Mouse (Mus musculus) lung, embryonic 16.5 days (tissue): ENCODE results near the gene Cyb5rl. TPM values are rescaled to one million over a fixed set of nuclear protein-coding genes. Genes with fewer than 3 reads are reported as not detected.
"Not testable (repeated sequence)": the region's sequence is repeated elsewhere in the genome, so short reads cannot be mapped to it uniquely, and the experiment has no call there.

Experiments
- ATAC-seq: fragments of 200-750 bp; cut with Nextera tagmentation; 2 replicates; pipeline ENCODE4 v1.8.0; 2017; ENCODE audit warnings: low read depth, mild to moderate bottlenecking, moderate library complexity
- H3K27ac ChIP-seq: fragments of 300-500 bp; sonication (generic); 2 replicates; pipeline ENCODE4 v1.5.1; 2014; ENCODE audit warnings: mild to moderate bottlenecking, control low read depth, low read length
- H3K27me3 ChIP-seq: fragments of 300-500 bp; sonication (generic); 2 replicates; pipeline ENCODE4 v1.6.1; 2014; ENCODE audit warnings: low read depth, low read length, mixed read lengths; ENCODE audit not compliant: control insufficient read depth, insufficient read depth
- H3K36me3 ChIP-seq: fragments of 300-500 bp; sonication (generic); 2 replicates; pipeline ENCODE4 v1.6.1; 2014; ENCODE audit warnings: low read length; ENCODE audit not compliant: control insufficient read depth, insufficient read depth
- H3K4me1 ChIP-seq: fragments of 300-500 bp; sonication (generic); replicated peaks from 2 replicates; pipeline ENCODE4 v1.6.1; 2014; ENCODE audit warnings: low read length, mixed read lengths; ENCODE audit not compliant: control insufficient read depth, insufficient read depth
- H3K4me2 ChIP-seq: fragments of 300-500 bp; sonication (generic); 2 replicates; pipeline ENCODE4 v1.6.1; 2014; ENCODE audit warnings: low read depth, low read length, control low read depth
- H3K4me3 ChIP-seq: fragments of 300-500 bp; sonication (generic); 2 replicates; pipeline ENCODE4 v1.5.1; 2014; ENCODE audit warnings: mild to moderate bottlenecking, low read length, control low read depth
- H3K9ac ChIP-seq: fragments of 300-500 bp; sonication (generic); 2 replicates; pipeline ENCODE4 v1.6.1; 2014; ENCODE audit warnings: low read length, control low read depth
- H3K9me3 ChIP-seq: fragments of 300-500 bp; sonication (generic); 2 replicates; pipeline ENCODE4 v1.6.1; 2016; ENCODE audit warnings: low read length; ENCODE audit not compliant: control insufficient read depth
- WGBS: fragments of 180-500 bp; shearing (Covaris S2); extraction: QIAGEN DNeasy Blood & Tissue Kit; methylation state at CpG from one replicate; pipeline ENCODE4 v1.1.7; 2014; 5-methylcytosine and 5-hydroxymethylcytosine counted together
- polyA plus RNA-seq: library from polyadenylated mRNA; unstranded; fragments of >200 nt; fragmentation: Nextera tagmentation; extraction: Ambion mirVana; gene quantifications from 2 replicates; pipeline ENCODE4 v1.2.1, GENCODE M21; 2015

The Cyb5rl gene
- polyA plus RNA-seq, 1 experiment from 2014 or later, result 7.2 TPM

DNA sequence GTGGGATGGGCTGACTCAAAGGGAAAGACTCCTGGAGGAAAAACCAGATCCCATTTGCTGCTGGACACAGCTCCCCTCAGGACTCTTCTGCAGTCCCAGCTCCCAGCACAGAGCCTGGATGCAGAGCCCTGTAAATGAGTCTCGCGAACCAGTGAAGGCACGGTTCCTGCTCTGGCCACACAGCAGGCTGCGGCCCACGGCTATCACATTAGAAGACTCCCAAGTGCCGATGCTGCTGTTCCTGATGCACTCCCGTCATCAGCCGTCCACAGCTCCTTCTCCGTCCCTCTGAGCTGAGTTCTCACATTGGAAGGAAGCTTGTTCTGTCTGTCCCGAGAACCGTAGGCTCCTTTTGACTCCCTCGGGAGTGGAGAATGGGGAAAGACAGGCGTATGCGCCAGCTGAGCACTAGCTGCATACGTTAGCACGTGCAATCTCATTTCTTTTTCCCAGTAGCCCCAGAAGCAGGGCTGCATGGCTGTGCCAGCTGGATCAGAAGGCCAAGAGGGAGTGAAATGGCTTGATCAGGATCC lies 30.1 kb downstream of the Cyb5rl start, which contains the start of gene Cdcp2:
Cdcp2 (plus strand) TSS at position 51 of the 533 bp plus-strand sequence.
- Histone ChIP-seq H3K27me3 (no peaks in the 10 kb centered on the region), H3K9ac (no peak within 1 kb of the TSS), H3K4me1 (0 out of 2 replicates have a peak, but pooled peaks cover 4% of the 10 kb centered on the region), H3K4me2 (no peak within 1 kb of the TSS), H3K27ac (no peak within 1 kb of the TSS), H3K4me3 (no peak within 1 kb of the TSS), H3K36me3 (no peaks in the 10 kb centered on the region), H3K9me3 (no peaks in the 10 kb centered on the region)
- 64% methylated on average over 16 of the region's 16 CpGs for WGBS
- no peak for ATAC-seq

DNA sequence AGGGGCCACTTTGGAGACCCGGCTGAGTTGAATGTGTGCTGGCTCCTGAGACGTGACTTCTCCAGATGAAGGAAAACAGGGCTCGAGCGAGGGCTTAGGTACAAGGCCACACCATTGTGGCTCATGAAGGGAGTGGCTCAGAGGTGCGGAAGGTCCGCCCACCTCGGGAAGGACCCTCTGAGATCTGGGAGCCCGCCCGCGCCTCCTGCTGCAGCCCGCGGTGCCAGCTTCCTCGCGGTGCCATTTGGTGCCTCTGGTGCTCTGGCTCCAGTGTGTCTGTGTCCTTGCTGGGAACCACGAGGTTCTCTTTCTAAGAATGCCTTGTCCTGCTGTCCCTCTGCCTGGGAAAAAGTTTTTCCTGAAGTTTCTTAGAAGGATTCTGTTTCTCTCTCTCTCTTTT lies 31.1 kb downstream of the Cyb5rl start:
- no peaks in the 10 kb centered on the region for H3K9me3 ChIP-seq
- 33% methylated on average over 15 of the region's 15 CpGs for WGBS
- H3K36me3 ChIP-seq, result no peaks in the 10 kb centered on the region
- no peak overlapping the region for H3K27ac ChIP-seq
- ATAC-seq, result no peak
- no peak overlapping the region for H3K9ac ChIP-seq
- no peaks in the 10 kb centered on the region for H3K27me3 ChIP-seq
- no peak overlapping the region for H3K4me2 ChIP-seq
- no peak overlapping the region for H3K4me3 ChIP-seq
- H3K4me1 ChIP-seq, result peaks cover 4% of the 10 kb centered on the region; the same call in 1 of the 2 replicates

DNA sequence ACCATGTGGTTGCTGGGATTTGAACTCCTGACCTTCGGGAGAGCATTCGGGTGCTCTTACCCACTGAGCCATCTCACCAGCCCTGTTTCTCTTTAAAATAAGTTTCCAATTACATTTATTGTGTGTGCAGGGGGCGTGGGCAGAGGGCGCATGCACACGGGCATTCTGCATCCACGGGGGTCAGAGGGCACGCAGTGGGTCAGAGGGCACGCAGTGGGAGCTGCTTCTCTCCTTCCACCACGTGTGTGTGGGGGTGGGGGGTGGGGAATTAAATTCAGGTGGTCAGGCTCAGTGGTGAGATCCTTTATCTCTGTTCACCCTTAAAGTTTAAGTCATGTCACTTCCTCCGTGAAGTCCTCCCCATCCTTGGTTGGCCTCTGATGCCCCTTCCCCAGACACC lies 31.6 kb downstream of the Cyb5rl start:
- WGBS, result 72% methylated on average over 10 of the region's 10 CpGs
- H3K4me3 ChIP-seq, result no peak overlapping the region
- no peak overlapping the region for H3K9ac ChIP-seq
- H3K36me3 ChIP-seq, result no peaks in the 10 kb centered on the region
- no peaks in the 10 kb centered on the region for H3K9me3 ChIP-seq
- peaks cover 4% of the 10 kb centered on the region; the same call in 1 of the 2 replicates for H3K4me1 ChIP-seq
- no peak for ATAC-seq
- no peak overlapping the region for H3K4me2 ChIP-seq
- no peaks in the 10 kb centered on the region for H3K27me3 ChIP-seq
- H3K27ac ChIP-seq, result no peak overlapping the region

DNA sequence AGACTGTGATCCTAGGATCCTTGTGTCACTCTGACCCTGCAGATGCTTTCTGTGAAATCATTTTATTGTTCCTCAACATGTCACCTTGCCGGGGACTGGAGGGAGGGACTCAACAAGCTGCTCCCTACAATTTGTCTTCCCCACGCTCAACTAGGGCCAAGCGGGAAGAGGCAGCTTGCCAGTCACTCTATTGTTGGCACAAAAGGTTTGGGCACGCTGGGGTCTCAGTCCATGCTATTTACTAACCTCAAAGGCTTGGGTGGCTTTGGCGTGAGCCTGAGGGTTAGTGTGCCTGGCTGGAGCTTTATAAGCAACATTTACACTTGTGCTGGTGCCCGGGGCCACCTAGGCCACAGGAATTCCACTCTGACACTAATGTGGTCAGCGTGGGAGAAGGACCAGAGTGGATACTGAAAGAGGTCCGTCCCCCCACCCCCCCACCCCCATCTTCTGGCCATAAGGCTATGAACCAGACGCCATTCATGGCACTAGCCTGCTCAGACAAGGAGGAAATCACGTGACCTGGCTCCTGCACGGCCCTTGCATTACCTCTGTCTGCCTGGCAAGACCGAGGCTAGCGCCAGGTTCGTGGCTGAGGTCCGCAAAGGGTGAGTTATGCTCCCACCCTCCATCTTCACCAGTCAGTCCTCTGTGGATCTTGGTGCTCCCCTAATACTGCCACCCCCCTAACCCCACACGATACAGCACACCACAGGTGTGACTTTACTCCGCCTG lies 32.2 kb downstream of the Cyb5rl start:
- no peaks in the 10 kb centered on the region for H3K27me3 ChIP-seq
- no peak overlapping the region for H3K4me2 ChIP-seq
- no peaks in the 10 kb centered on the region for H3K9me3 ChIP-seq
- H3K4me1 ChIP-seq, result peaks cover 4% of the 10 kb centered on the region; the same call in 1 of the 2 replicates
- H3K36me3 ChIP-seq, result no peaks in the 10 kb centered on the region
- no peak; the same call in 1 of the 2 replicates for ATAC-seq
- H3K4me3 ChIP-seq, result no peak overlapping the region
- WGBS, result 66% methylated on average over 17 of the region's 17 CpGs
- no peak overlapping the region for H3K9ac ChIP-seq
- no peak overlapping the region for H3K27ac ChIP-seq

DNA sequence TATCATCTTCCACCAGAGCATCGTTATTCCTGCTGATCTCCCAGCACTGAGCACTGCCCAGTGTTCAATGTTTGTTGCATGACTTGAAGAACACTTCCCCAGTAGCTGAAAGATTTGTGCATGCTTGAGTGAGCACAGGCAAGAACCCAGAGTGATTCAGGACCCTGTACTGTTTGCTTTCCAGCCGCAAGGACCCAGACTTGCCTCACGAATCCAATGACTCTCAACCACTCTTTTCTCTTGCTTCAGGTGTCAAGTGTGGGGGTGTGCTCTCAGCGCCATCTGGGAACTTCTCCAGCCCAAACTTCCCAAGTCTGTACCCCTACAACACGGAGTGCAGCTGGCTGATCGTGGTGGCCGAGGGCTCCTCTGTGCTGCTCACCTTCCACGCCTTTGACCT lies 35.4 kb downstream of the Cyb5rl start:
- Histone ChIP-seq H3K27me3 (no peaks in the 10 kb centered on the region), H3K9ac (no peak overlapping the region), H3K27ac (no peak overlapping the region), H3K4me2 (no peak overlapping the region), H3K36me3 (no peaks in the 10 kb centered on the region), H3K9me3 (no peaks in the 10 kb centered on the region), H3K4me3 (no peak overlapping the region), H3K4me1 (peaks cover 4% of the 10 kb centered on the region; the same call in 1 of the 2 replicates)
- 47% methylated on average over 8 of the region's 8 CpGs for WGBS
- peak; percentile 40; the same call in 1 of the 2 replicates for ATAC-seq

DNA sequence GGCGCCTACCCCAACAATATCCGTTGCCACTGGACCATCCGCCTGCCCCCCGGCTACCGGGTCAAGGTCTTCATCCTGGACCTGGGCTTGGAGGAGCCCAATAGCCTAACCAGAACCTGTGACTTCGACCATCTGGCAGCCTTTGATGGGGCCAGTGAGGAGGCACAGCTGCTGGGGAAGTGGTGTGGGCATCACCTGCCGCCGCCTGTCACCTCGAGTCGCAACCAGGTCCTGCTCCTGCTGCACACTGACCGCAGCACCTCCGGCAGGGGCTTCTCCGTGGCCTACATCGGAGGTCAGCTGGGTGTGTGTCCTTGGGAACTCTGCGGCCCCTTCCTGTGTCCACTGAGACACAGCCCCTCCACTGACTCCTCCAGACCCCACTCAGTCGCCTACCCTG lies 40.0 kb downstream of the Cyb5rl start:
- Histone ChIP-seq H3K4me3 (no peak overlapping the region), H3K4me2 (no peak overlapping the region), H3K9ac (no peak overlapping the region), H3K27me3 (no peaks in the 10 kb centered on the region), H3K36me3 (no peaks in the 10 kb centered on the region), H3K9me3 (no peaks in the 10 kb centered on the region), H3K27ac (no peak overlapping the region), H3K4me1 (no peaks in the 10 kb centered on the region; the same call in 1 of the 2 replicates)
- 77% methylated on average over 16 of the region's 16 CpGs for WGBS
- ATAC-seq, result no peak

DNA sequence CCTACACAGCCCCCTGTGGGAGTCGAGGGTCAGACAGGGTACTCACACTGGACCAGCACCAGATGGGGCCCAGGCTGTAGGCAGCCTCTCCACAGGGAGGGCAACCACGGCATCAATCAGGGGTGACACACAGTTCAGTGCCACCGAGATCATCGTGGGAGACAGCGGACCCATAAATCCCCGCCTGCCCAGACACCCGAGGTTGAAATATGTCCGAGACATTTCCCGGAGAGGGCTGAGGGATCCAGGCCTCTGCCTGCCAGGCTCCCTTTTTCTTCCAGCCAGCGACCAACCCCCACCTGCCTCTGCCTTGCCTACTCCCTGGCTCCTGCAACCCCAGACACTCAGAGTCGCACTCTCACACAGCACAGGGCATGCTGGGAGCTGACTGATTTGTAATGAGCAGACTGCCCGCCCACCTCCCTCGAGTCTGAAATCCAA lies 41.5 kb downstream of the Cyb5rl start:
- WGBS, result 23% methylated on average over 13 of the region's 13 CpGs
- Histone ChIP-seq H3K4me1 (no peaks in the 10 kb centered on the region), H3K27ac (no peak overlapping the region), H3K27me3 (no peaks in the 10 kb centered on the region), H3K9me3 (no peaks in the 10 kb centered on the region), H3K36me3 (no peaks in the 10 kb centered on the region), H3K4me2 (peak overlapping the region; percentile 9; the same call in 1 of the 2 replicates), H3K9ac (peak overlapping the region; percentile 24; the same call in 1 of the 2 replicates), H3K4me3 (no peak overlapping the region)
- peak; percentile 56; the same call in 1 of the 2 replicates for ATAC-seq

DNA sequence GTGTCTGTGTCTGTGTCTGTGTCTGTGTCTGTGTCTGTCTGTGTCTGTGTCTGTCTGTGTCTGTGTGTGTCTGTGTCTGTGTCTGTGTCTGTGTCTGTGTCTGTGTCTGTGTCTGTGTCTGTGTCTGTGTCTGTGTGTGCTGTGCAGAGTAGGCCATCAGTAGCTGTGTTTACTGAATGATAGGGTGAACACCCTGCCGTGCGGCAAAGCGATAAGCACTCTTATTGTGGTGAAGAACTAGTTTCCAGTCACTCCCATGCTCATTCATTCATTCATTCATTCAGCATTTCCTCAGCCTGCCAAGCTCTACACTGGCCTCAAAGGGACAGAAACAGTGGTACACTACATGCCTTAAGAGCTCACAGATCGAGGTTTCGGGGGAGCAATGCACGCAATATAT lies 42.4 kb downstream of the Cyb5rl start:
- H3K27ac ChIP-seq, H3K27me3 ChIP-seq, H3K9ac ChIP-seq, H3K9me3 ChIP-seq, H3K36me3 ChIP-seq, H3K4me2 ChIP-seq, H3K4me3 ChIP-seq, H3K4me1 ChIP-seq, ATAC-seq: not testable (repeated sequence)
- WGBS, result 75% methylated on average over 6 of the region's 6 CpGs

DNA sequence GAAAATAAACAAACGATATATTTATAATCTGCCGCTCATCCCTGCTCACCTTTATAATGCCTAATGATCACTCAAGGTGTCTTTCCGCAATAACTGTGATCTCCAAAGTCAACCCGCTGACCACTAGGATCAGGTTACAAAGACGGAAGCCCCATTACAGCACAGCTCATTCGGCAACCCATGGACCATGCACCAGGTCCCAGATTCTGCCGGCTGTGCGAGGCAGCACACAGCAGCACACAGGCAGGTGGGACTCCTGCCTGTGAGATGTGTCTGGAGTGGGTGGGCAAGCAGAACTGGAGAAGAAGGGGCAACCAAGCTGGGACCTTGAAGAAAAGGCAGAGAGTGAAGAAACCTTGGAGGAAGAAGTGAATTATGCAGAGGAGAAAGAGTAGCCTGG lies 47.5 kb downstream of the Cyb5rl start:
- no peak overlapping the region for H3K27ac ChIP-seq
- ATAC-seq, result no peak
- no peaks in the 10 kb centered on the region for H3K9me3 ChIP-seq
- no peaks in the 10 kb centered on the region for H3K27me3 ChIP-seq
- no peaks in the 10 kb centered on the region for H3K36me3 ChIP-seq
- no peak overlapping the region for H3K4me2 ChIP-seq
- peaks cover 5% of the 10 kb centered on the region for H3K4me1 ChIP-seq
- WGBS, result 26% methylated on average over 8 of the region's 8 CpGs
- H3K9ac ChIP-seq, result no peak overlapping the region
- no peak overlapping the region for H3K4me3 ChIP-seq
